Mouse (Mus musculus) midbrain, embryonic 11.5 days (tissue): ENCODE results near the gene Igf1r. TPM values are rescaled to one million over a fixed set of nuclear protein-coding genes. Genes with fewer than 3 reads are reported as not detected.
A peak's percentile ranks its signal among the peaks of the same experiment; 100 is the strongest.

Source experiments
- ATAC-seq: fragments of 200-750 bp; cut with Nextera tagmentation; 2 replicates; pipeline ENCODE4 v1.8.0; 2017; ENCODE audit warnings: moderate TSS enrichment, moderate library complexity; ENCODE audit not compliant: low FRiP score
- DNase-seq: peaks from one replicate; pipeline ENCODE4 v3.0.0; 2015; ENCODE audit warnings: low spot score; ENCODE audit errors: missing footprints
- H3K27ac ChIP-seq: fragments of 300-500 bp; sonication (generic); 2 replicates; pipeline ENCODE4 v1.5.1; 2014; ENCODE audit warnings: low read depth, low read length
- H3K27me3 ChIP-seq: fragments of 300-500 bp; sonication (generic); 2 replicates; pipeline ENCODE4 v1.6.1; 2014; ENCODE audit warnings: mild to moderate bottlenecking, low read length, moderate library complexity, mixed read lengths; ENCODE audit not compliant: control insufficient read depth, insufficient read depth
- H3K36me3 ChIP-seq: fragments of 300-500 bp; sonication (generic); 2 replicates; pipeline ENCODE4 v1.6.1; 2014; ENCODE audit warnings: mild to moderate bottlenecking, low read length, moderate library complexity, mixed read lengths; ENCODE audit not compliant: control insufficient read depth, insufficient read depth
- H3K4me1 ChIP-seq: fragments of 300-500 bp; sonication (generic); 2 replicates; pipeline ENCODE4 v1.6.1; 2014; ENCODE audit warnings: low read length; ENCODE audit not compliant: control insufficient read depth, insufficient read depth
- H3K4me2 ChIP-seq: fragments of 300-500 bp; sonication (generic); 2 replicates; pipeline ENCODE4 v1.6.1; 2014; ENCODE audit warnings: mild to moderate bottlenecking, moderate library complexity
- H3K4me3 ChIP-seq: fragments of 300-500 bp; sonication (generic); 2 replicates; pipeline ENCODE4 v1.5.1; 2014; ENCODE audit warnings: low read depth, low read length
- H3K9ac ChIP-seq: fragments of 300-500 bp; sonication (generic); 2 replicates; pipeline ENCODE4 v1.6.1; 2014; ENCODE audit warnings: low read length
- H3K9me3 ChIP-seq: fragments of 300-500 bp; sonication (generic); 2 replicates; pipeline ENCODE4 v1.6.1; 2016; ENCODE audit warnings: low read length; ENCODE audit not compliant: control insufficient read depth
- WGBS: fragments of 180-500 bp; shearing (Covaris S2); extraction: QIAGEN DNeasy Blood & Tissue Kit; methylation state at CpG from one replicate; pipeline ENCODE4 v1.1.7; 2014; 5-methylcytosine and 5-hydroxymethylcytosine counted together
- polyA plus RNA-seq: library from polyadenylated mRNA; unstranded; fragments of >200 nt; fragmentation: Nextera tagmentation; extraction: Ambion mirVana; gene quantifications from 2 replicates; pipeline ENCODE4 v1.2.1, GENCODE M21; 2014

Igf1r gene
- polyA plus RNA-seq, 1 experiment from 2014 or later, result 20.0 TPM

DNA sequence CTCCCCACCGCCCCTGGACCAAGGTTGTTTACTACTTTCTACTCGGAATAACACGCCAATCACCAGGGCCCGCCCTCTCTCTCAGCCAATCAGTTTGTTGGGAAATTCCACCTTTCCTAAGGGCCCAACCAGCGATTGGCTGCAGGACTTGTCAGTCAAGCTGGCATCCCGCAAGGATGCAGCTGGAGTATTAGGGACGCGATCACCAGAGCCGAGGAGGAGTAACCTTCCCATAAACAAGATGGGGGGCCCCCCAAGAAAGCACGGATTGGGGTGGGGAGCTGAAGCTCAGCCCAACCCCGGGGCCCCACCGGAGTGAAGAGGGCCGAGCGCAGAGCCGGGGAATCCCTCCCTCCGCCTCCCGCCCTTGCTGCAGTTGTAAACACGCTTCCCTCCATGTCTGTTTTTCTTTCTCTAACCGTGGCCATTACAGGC lies 176.5 kb downstream of the Igf1r start:
- peak; percentile 93 for ATAC-seq
- Histone ChIP-seq H3K4me2 (peak overlapping the region; percentile 85), H3K27ac (peak overlapping the region; percentile 71), H3K4me3 (peak overlapping the region; percentile 67), H3K4me1 (peaks cover 25% of the 10 kb centered on the region), H3K36me3 (no peaks in the 10 kb centered on the region), H3K9me3 (no peaks in the 10 kb centered on the region), H3K9ac (peak overlapping the region; percentile 67), H3K27me3 (no peaks in the 10 kb centered on the region)
- WGBS, result 0% methylated on average over 19 of the region's 19 CpGs
- peak; percentile 100 for DNase-seq

DNA sequence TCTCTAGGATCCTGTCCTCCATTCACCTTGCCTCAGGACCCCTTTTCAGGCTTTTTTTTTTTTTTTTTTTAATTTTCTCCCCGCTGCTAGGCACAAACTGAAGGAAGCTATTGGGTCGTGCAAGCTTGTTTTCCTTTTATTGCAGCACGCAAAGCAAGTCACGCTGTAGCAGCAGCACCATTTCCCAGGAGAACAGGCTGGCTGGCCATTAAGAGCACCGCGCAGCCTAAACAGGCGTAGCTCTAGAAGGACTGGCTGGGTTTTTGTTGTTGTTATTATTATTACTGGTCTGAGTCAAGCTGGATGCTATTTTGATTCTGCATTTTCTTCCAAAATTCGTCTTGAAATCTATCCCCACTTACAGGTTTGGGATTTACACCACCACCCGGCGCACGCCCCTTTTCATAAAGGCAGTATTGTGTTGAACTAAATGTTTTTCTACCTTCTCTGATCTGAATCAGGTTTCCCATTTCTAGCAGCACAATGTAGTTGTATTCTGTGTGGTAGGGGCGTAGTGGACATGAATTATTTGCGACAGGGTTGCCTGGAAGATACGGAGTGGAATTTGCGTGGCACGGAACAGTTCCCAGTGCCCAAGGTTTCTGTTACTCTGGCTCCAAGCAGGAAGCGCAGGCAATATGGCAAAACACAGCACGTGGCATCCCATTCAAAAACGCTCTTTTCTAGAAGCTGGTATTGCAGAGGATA lies 177.1 kb downstream of the Igf1r start:
- ATAC-seq (peak; percentile 43), DNase-seq (peak; percentile 98)
- Histone ChIP-seq H3K36me3 (no peaks in the 10 kb centered on the region), H3K4me1 (peaks cover 25% of the 10 kb centered on the region), H3K4me2 (peak overlapping the region; percentile 85), H3K9ac (peak overlapping the region; percentile 67), H3K9me3 (no peaks in the 10 kb centered on the region), H3K27me3 (no peaks in the 10 kb centered on the region), H3K4me3 (peak overlapping the region; percentile 67), H3K27ac (peak overlapping the region; percentile 71)
- 4% methylated on average over 19 of the region's 19 CpGs for WGBS

GRCm38 (mm10) chr7:68130950-68131580 lies 178.4 kb downstream of the Igf1r start:
- Histone ChIP-seq H3K27ac (no peak overlapping the region), H3K36me3 (no peaks in the 10 kb centered on the region)

DNA sequence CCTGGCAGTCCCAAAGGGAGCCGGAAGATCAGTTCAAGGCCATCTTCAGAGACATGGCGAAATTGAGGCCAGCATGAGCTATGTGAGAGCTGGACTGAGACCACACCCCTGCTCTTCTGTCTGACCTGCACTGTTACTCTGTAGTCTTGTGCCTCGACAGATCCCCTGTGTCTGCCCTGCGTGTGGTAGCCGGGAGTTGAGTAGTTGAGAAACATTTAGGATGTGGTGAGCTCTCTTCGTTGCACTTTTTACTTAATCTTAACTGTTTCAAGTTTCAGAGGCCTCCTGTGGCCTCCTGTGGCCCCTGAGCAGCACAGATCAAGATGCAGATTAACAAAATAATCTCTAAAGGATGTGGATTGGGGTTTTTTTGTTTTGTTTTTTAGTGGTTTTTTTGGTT lies 181.1 kb downstream of the Igf1r start:
- no peaks in the 10 kb centered on the region for H3K27me3 ChIP-seq
- H3K4me1 ChIP-seq, result peaks cover 14% of the 10 kb centered on the region; the same call in 1 of the 2 replicates
- H3K27ac ChIP-seq, result no peak overlapping the region
- H3K36me3 ChIP-seq, result no peaks in the 10 kb centered on the region
- H3K4me3 ChIP-seq, result no peak overlapping the region
- H3K9ac ChIP-seq, result no peak overlapping the region
- WGBS, result 37% methylated on average over 6 of the region's 6 CpGs
- ATAC-seq (no peak), DNase-seq (no peak)
- H3K9me3 ChIP-seq, result no peaks in the 10 kb centered on the region
- no peak overlapping the region for H3K4me2 ChIP-seq

More at GRCm38 (mm10) chr7:68130950-68131580, 178.4 kb downstream of the Igf1r start:
- Histone ChIP-seq H3K4me3 (no peak overlapping the region), H3K4me2 (no peak overlapping the region), H3K9ac (no peak overlapping the region), H3K27me3 (no peaks in the 10 kb centered on the region), H3K4me1 (peaks cover 22% of the 10 kb centered on the region), H3K9me3 (no peaks in the 10 kb centered on the region)
- 74% methylated on average over 13 of the region's 13 CpGs for WGBS
- ATAC-seq, result no peak
- DNase-seq, result no peak

DNA sequence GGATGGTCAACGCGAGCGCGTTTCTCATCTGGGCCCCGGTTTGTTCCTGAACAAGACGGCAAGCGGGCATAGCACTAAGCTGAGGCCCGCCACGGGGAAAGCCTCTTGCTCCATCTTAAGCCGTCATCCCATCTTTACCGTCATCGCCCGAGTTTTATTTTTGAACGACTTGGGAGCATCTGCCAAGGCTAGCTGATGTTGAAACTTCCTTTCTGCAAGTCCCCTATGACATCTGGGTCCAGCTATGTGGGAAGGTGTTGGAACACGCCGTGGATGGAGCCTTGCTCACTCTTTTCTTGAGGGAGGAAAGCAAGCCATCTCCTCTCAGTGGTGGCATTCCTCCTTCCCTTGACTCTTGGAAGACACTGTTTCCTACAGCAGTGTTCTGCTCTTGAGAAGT lies 182.3 kb downstream of the Igf1r start:
- H3K9ac ChIP-seq, result no peak overlapping the region
- 89% methylated on average over 16 of the region's 16 CpGs for WGBS
- no peak overlapping the region for H3K4me3 ChIP-seq
- ATAC-seq (no peak), DNase-seq (no peak)
- H3K9me3 ChIP-seq, result no peaks in the 10 kb centered on the region
- H3K27me3 ChIP-seq, result no peaks in the 10 kb centered on the region
- no peak overlapping the region for H3K27ac ChIP-seq
- H3K36me3 ChIP-seq, result no peaks in the 10 kb centered on the region
- no peak overlapping the region for H3K4me2 ChIP-seq
- H3K4me1 ChIP-seq, result peaks cover 9% of the 10 kb centered on the region; the same call in 1 of the 2 replicates

DNA sequence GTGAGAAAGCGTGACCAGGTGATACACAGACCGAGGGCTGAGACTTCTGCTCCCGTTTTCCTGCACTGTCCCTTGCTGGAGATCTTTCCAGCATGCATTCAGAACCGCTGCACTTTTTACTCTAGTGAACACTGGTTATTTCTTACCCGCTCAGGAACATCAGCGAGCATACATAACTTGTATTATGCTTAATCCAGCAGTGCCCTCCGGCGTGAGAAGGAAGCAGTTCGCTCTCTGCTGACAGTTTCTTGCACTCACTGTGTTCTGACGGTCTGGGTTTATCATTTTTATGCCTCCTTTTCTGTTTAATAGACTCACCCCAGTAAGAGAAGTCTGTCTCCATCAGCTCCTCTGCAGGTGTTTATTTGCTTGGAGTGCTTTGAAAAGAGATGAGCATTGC lies 183.4 kb downstream of the Igf1r start:
- H3K27me3 ChIP-seq, result no peaks in the 10 kb centered on the region
- H3K9ac ChIP-seq, result no peak overlapping the region
- DNase-seq (no peak), ATAC-seq (no peak)
- H3K36me3 ChIP-seq, result no peaks in the 10 kb centered on the region
- 86% methylated on average over 10 of the region's 10 CpGs for WGBS
- H3K9me3 ChIP-seq, result no peaks in the 10 kb centered on the region
- H3K4me3 ChIP-seq, result no peak overlapping the region
- H3K4me2 ChIP-seq, result no peak overlapping the region
- H3K27ac ChIP-seq, result no peak overlapping the region
- peaks cover 5% of the 10 kb centered on the region; the same call in 1 of the 2 replicates for H3K4me1 ChIP-seq

- ATAC-seq (no peak), DNase-seq (no peak)
- no peak overlapping the region for H3K4me2 ChIP-seq
- H3K27me3 ChIP-seq, result no peaks in the 10 kb centered on the region
- 53% methylated on average over 2 of the region's 2 CpGs for WGBS
- H3K9ac ChIP-seq, result no peak overlapping the region
- H3K9me3 ChIP-seq, result no peaks in the 10 kb centered on the region
- H3K4me3 ChIP-seq, result no peak overlapping the region
- no peaks in the 10 kb centered on the region for H3K4me1 ChIP-seq
- no peaks in the 10 kb centered on the region for H3K36me3 ChIP-seq
- H3K27ac ChIP-seq, result no peak overlapping the region
Measured at GRCm38 (mm10) chr7:68139384-68139783, 186.8 kb downstream of the Igf1r start.

DNA sequence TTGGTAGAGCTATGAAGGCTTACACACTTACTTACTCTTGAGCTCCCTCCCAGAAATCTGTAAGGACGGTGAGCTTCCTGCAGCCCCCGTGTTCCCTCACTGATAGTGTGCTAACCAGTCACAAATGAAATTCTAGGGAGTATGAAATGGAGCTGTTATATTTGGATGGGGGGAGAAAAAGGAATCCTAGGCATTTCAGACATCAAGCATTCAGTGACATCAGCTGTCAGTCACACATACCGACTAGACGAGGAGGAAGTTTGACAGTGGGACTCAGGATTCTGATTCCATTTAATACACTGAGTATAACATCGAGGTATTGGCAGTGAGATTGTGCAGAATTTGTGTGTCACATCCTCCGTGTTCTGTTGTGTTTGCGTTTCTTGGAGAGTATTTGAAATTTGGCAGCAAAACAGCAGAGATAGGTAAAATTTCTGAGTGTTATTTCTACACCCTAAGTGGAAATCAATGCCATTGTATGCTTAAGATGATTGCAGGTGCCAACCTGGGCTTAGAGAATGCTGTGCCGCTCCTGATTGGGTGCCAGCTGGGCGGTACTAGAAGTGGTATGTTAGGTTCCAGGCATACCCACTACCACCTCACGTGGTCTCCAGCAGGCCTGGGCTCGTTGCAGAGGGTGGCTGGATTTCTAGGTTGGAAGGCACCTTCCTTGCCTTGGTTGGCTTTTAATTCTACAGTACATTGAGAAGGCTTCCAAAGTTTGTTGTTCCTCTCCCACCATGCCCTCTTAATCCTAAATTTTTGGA lies 187.6 kb downstream of the Igf1r start:
- no peak for ATAC-seq
- H3K4me2 ChIP-seq, result no peak overlapping the region
- no peak overlapping the region for H3K4me3 ChIP-seq
- WGBS, result 87% methylated on average over 11 of the region's 11 CpGs
- H3K27ac ChIP-seq, result no peak overlapping the region
- H3K9me3 ChIP-seq, result no peaks in the 10 kb centered on the region
- H3K4me1 ChIP-seq, result no peaks in the 10 kb centered on the region
- H3K36me3 ChIP-seq, result no peaks in the 10 kb centered on the region
- no peaks in the 10 kb centered on the region for H3K27me3 ChIP-seq
- DNase-seq, result no peak
- H3K9ac ChIP-seq, result no peak overlapping the region

DNA sequence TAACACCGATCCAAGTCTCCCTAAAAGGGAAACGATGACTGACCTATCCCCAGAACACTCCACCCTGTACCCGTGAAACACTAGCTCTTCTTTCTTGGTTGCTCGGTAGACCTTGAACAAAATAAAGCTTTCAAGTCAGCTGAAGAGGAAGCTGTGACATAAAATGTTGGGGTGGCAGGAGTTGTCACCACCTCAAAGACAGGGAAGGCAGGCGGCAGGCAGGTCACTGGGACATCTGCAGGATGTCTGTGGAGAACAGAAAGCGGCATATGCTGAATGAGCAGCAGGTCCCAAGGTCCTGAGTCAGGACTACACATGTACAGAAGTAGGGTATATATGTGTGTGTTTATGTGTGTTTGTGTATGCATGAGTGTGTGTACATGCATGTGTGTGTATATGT lies 191.6 kb downstream of the Igf1r start:
- DNase-seq (no peak), ATAC-seq (no peak)
- 77% methylated on average over 6 of the region's 6 CpGs for WGBS
- Histone ChIP-seq H3K4me3 (no peak overlapping the region), H3K27me3 (no peaks in the 10 kb centered on the region), H3K9ac (no peak overlapping the region), H3K27ac (no peak overlapping the region), H3K36me3 (no peaks in the 10 kb centered on the region), H3K9me3 (no peaks in the 10 kb centered on the region), H3K4me1 (peaks cover 10% of the 10 kb centered on the region), H3K4me2 (no peak overlapping the region)
